Mouse (Mus musculus) C2C12 (cell line): ENCODE data around the gene Ece1.

ENCODE experiments used
- CEBPB ChIP-seq: IDR thresholded peaks from one replicate; pipeline ENCODE4 v1.6.1; 2011; ENCODE audit warnings: low read depth, mild to moderate bottlenecking, control low read depth, moderate library complexity
- CTCF ChIP-seq: IDR thresholded peaks from one replicate; pipeline ENCODE4 v1.5.1; 2011; ENCODE audit not compliant: control insufficient read depth, insufficient read depth, insufficient read length
- FOSL1 ChIP-seq: IDR thresholded peaks from one replicate; pipeline ENCODE4 v1.8.0; 2011; ENCODE audit warnings: mild to moderate bottlenecking, low read length; ENCODE audit not compliant: poor library complexity, insufficient read depth, severe bottlenecking
- MAX ChIP-seq: IDR thresholded peaks from one replicate; pipeline ENCODE4 v1.6.1; 2011; ENCODE audit warnings: mild to moderate bottlenecking, control low read depth
- MYOD1 ChIP-seq: IDR thresholded peaks from one replicate; pipeline ENCODE4 v1.6.1; 2011; ENCODE audit warnings: low read depth; ENCODE audit not compliant: control insufficient read depth, insufficient read length
- MYOG ChIP-seq: IDR thresholded peaks from one replicate; pipeline ENCODE4 v1.6.1; 2011; ENCODE audit not compliant: control insufficient read depth, insufficient read length; ENCODE audit errors: extremely low read depth
- USF1 ChIP-seq: IDR thresholded peaks from one replicate; pipeline ENCODE4 v1.6.1; 2011; ENCODE audit warnings: low read depth, mild to moderate bottlenecking, control low read depth, moderate library complexity

DNA sequence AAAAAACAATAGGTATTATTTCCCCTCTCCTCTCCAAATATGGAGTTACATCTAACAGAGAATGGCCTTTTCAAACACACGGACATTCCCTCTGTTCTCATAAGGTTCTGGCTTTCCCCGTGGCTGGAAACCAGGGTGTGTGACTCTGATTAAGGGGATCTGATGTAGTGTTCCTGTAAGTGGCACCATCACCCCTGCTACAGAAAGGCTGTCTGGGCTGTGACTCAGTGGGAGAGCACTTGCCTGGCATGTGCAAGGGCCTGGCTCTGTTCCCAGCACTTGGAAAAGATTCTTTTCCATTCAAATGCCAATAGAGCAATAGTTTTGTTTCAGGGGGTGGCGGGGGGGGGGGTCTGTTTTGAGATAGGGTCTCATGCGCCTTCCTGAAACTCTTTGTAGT is 63.1 kb downstream of the Ece1 start:
- TF ChIP-seq CEBPB (no peak), CTCF (no peak), USF1 (no peak), FOSL1 (no peak), MYOG (no peak), MYOD1 (no peak), MAX (no peak)
